Mouse (Mus musculus) lung, embryonic 16.5 days (tissue): ENCODE measurements around the gene Twnk. TPM values are rescaled to one million over a fixed set of nuclear protein-coding genes. Genes with fewer than 3 reads are reported as not detected.

Source experiments
- ATAC-seq: fragments of 200-750 bp; cut with Nextera tagmentation; 2 replicates; pipeline ENCODE4 v1.8.0; 2017; ENCODE audit warnings: low read depth, mild to moderate bottlenecking, moderate library complexity
- H3K27ac ChIP-seq: fragments of 300-500 bp; sonication (generic); 2 replicates; pipeline ENCODE4 v1.5.1; 2014; ENCODE audit warnings: mild to moderate bottlenecking, control low read depth, low read length
- H3K27me3 ChIP-seq: fragments of 300-500 bp; sonication (generic); 2 replicates; pipeline ENCODE4 v1.6.1; 2014; ENCODE audit warnings: low read depth, low read length, mixed read lengths; ENCODE audit not compliant: control insufficient read depth, insufficient read depth
- H3K36me3 ChIP-seq: fragments of 300-500 bp; sonication (generic); 2 replicates; pipeline ENCODE4 v1.6.1; 2014; ENCODE audit warnings: low read length; ENCODE audit not compliant: control insufficient read depth, insufficient read depth
- H3K4me1 ChIP-seq: fragments of 300-500 bp; sonication (generic); replicated peaks from 2 replicates; pipeline ENCODE4 v1.6.1; 2014; ENCODE audit warnings: low read length, mixed read lengths; ENCODE audit not compliant: control insufficient read depth, insufficient read depth
- H3K4me2 ChIP-seq: fragments of 300-500 bp; sonication (generic); 2 replicates; pipeline ENCODE4 v1.6.1; 2014; ENCODE audit warnings: low read depth, low read length, control low read depth
- H3K4me3 ChIP-seq: fragments of 300-500 bp; sonication (generic); 2 replicates; pipeline ENCODE4 v1.5.1; 2014; ENCODE audit warnings: mild to moderate bottlenecking, low read length, control low read depth
- H3K9ac ChIP-seq: fragments of 300-500 bp; sonication (generic); 2 replicates; pipeline ENCODE4 v1.6.1; 2014; ENCODE audit warnings: low read length, control low read depth
- H3K9me3 ChIP-seq: fragments of 300-500 bp; sonication (generic); 2 replicates; pipeline ENCODE4 v1.6.1; 2016; ENCODE audit warnings: low read length; ENCODE audit not compliant: control insufficient read depth
- WGBS: fragments of 180-500 bp; shearing (Covaris S2); extraction: QIAGEN DNeasy Blood & Tissue Kit; methylation state at CpG from one replicate; pipeline ENCODE4 v1.1.7; 2014; 5-methylcytosine and 5-hydroxymethylcytosine counted together
- polyA plus RNA-seq: library from polyadenylated mRNA; unstranded; fragments of >200 nt; fragmentation: Nextera tagmentation; extraction: Ambion mirVana; gene quantifications from 2 replicates; pipeline ENCODE4 v1.2.1, GENCODE M21; 2015

The Twnk gene
- polyA plus RNA-seq, 1 experiment from 2014 or later: 19.8 TPM

GRCm38 (mm10) chr19:45012219-45012618 lies 6.8 kb downstream of the Twnk start:
- 84% methylated on average over 8 of the region's 8 CpGs for WGBS
- H3K4me1 ChIP-seq: peaks cover 33% of the 10 kb centered on the region
- no peak overlapping the region for H3K4me2 ChIP-seq
- no peaks in the 10 kb centered on the region for H3K27me3 ChIP-seq
- H3K36me3 ChIP-seq: peaks cover 19% of the 10 kb centered on the region
- H3K27ac ChIP-seq: no peak overlapping the region
- no peaks in the 10 kb centered on the region for H3K9me3 ChIP-seq
- H3K4me3 ChIP-seq: no peak overlapping the region
- ATAC-seq: no peak
- no peak overlapping the region for H3K9ac ChIP-seq

DNA sequence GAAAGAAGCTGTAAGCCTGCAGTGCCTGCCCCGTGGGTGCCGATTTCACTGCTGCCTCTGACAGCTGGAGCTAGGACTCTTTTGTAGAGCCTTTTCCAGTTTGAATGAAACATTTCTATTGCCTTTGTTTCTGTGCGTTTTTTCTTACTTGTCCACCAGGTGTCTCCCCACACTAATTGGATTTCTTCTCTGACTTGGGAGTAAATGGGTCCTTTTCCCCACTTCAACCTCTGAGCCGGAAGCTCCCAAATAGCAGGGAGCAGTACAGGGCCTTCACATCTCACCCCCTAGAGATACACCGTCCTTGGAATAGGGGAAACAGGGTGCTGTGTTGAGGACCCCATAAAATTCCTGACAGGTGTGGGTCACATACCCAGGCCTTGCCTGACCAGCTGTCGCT lies 7.2 kb downstream of the Twnk start:
- no peak overlapping the region for H3K4me3 ChIP-seq
- H3K4me1 ChIP-seq: peaks cover 31% of the 10 kb centered on the region
- H3K36me3 ChIP-seq: peaks cover 19% of the 10 kb centered on the region
- 29% methylated on average over 6 of the region's 6 CpGs for WGBS
- no peaks in the 10 kb centered on the region for H3K9me3 ChIP-seq
- no peaks in the 10 kb centered on the region for H3K27me3 ChIP-seq
- H3K4me2 ChIP-seq: no peak overlapping the region
- H3K27ac ChIP-seq: peak overlapping the region; percentile 29; the same call in 1 of the 2 replicates
- ATAC-seq: no peak
- H3K9ac ChIP-seq: no peak overlapping the region

DNA sequence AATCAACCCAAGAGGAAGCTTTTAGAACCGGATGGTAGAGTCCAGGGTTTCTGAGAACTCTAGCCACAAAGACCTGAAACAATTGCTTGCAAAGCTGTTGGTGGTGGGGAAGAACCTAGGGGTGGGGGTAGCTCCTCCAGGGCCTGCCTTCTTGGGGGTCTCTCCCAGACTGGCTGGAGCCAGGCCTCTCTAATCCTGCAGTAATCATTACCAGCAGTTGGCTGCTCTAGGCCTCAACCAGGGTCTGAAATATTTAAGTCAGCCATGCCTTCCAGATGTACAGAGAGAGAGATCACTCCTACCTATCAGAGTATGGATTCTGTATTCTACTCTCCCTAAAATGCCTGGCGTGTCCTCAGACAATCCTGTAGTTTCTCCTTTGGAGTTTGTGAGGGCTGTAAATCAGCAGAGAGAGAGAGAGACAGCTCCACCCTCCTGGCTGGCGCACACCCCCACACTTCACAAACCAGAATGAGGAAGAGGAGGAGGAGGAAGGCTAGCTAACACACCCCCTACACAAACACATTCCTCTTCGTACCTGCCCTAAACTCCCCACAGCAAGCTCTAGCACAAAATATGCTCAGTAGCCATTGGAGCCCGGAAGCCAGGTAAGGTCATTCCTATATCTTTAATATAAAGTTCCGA lies 8.2 kb downstream of the Twnk start:
- Histone ChIP-seq H3K4me1 (peaks cover 25% of the 10 kb centered on the region), H3K9me3 (no peaks in the 10 kb centered on the region), H3K36me3 (peaks cover 19% of the 10 kb centered on the region), H3K4me2 (no peak overlapping the region), H3K27me3 (no peaks in the 10 kb centered on the region), H3K27ac (peak overlapping the region; percentile 100), H3K4me3 (no peak overlapping the region), H3K9ac (peak overlapping the region; percentile 11; the same call in 1 of the 2 replicates)
- ATAC-seq: no peak
- 57% methylated on average over 6 of the region's 6 CpGs for WGBS

DNA sequence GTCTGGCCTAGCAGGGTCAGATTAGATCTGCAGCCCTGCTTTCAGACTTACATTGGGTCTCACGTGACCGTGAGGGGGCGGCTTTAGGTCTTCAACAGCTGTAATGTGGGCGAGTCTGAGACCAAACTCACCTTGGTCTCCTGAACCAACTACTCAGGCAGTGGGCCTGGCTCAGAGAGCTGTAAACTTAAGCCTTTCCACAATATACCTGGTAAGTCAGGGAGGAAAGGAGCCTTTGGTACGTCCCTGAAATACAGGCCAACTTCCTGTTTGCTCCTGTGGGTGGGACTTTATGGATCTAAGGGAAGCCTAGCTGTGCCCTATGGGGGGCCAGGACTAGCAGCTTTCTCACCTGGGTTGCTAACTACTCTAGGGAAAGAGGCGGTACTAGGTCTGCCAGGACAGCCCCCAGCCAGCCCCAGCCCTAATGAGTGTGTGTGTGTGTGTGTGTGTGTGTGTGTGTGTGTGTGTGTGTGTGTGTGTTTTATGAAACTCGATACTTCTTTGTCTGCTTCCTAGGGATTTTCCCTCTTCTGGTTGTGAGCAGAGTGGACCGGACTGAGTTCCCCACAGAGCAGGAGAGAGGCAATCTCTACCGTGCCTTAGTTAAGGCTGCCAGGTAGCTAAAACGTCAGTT lies 9.0 kb downstream of the Twnk start, which contains the start of gene Lzts2:
Lzts2 (plus strand) TSS at position 80 of the 637 bp plus-strand sequence.
- Histone ChIP-seq H3K4me3 (peak within 1 kb of the TSS; percentile 69), H3K9ac (peak within 1 kb of the TSS; percentile 90), H3K36me3 (peaks cover 19% of the 10 kb centered on the region), H3K9me3 (no peaks in the 10 kb centered on the region), H3K27ac (peak within 1 kb of the TSS; percentile 100), H3K4me2 (peak within 1 kb of the TSS; percentile 97), H3K4me1 (peaks cover 32% of the 10 kb centered on the region), H3K27me3 (no peaks in the 10 kb centered on the region)
- 8% methylated on average over 10 of the region's 10 CpGs for WGBS
- no peak for ATAC-seq

- H3K27me3 ChIP-seq: no peaks in the 10 kb centered on the region
Measured at GRCm38 (mm10) chr19:45014981-45015402, 9.5 kb downstream of the Twnk start.

GRCm38 (mm10) chr19:45015518-45016281 lies 10.2 kb downstream of the Twnk start:
- H3K4me1 ChIP-seq: peaks cover 45% of the 10 kb centered on the region
- WGBS: under 1% methylated on average over 34 of the region's 34 CpGs
- peak overlapping the region; percentile 69 for H3K4me3 ChIP-seq
- ATAC-seq: no peak
- H3K36me3 ChIP-seq: peaks cover 11% of the 10 kb centered on the region
- peak overlapping the region; percentile 90 for H3K9ac ChIP-seq
- no peaks in the 10 kb centered on the region for H3K9me3 ChIP-seq
- peak overlapping the region; percentile 100 for H3K27ac ChIP-seq
- no peaks in the 10 kb centered on the region for H3K27me3 ChIP-seq
- peak overlapping the region; percentile 97 for H3K4me2 ChIP-seq

More at GRCm38 (mm10) chr19:45014981-45015402, 9.5 kb downstream of the Twnk start:
- Histone ChIP-seq H3K36me3 (peaks cover 18% of the 10 kb centered on the region), H3K4me3 (peak overlapping the region; percentile 69), H3K4me1 (peaks cover 38% of the 10 kb centered on the region), H3K4me2 (peak overlapping the region; percentile 97), H3K9me3 (no peaks in the 10 kb centered on the region), H3K27ac (peak overlapping the region; percentile 100), H3K9ac (peak overlapping the region; percentile 90)
- under 1% methylated on average over 25 of the region's 25 CpGs for WGBS
- ATAC-seq: peak; percentile 6

DNA sequence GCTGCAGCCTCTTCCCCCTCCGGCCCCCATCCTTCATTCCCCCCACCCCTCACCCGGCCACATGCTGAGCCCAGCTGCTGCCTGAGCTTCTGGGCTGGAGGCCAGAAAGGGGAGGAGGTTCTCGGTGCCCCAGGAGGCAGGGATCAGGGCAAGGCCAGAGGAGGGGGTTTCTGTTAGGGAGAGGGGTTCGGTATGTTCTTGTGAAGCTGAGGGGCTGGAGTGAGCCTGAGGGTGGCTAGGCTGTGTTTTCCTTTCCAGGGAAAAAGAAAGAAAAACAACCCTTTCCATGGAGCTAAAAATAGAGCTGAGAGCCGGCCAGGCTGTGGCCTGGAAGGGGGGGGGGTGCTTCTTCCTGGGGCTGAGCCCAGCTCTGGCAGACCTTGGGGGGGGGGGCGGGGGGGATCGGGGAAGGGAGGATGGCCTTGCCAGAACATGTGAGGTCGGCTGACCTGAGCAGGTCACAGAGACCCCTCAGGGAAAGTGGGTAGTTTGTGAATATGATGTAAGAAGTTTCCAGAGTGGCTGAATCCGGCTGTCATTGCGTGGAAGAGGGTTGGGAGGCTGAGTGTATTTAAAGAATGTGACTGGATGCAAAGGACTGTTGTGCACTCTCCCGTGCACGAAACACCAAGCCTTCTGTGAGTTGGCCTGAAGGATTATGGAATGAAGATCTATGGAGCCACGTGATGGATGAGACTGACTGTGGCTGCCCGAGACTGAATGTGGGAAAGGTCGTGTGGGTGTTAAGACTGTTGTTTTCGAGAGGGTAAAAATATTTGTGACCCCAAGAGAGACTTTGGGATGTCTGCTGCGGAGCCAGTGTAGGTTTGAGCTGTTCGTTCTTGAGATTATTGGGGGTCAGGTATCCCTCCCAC lies 11.1 kb downstream of the Twnk start:
- under 1% methylated on average over 17 of the region's 18 CpGs for WGBS
- H3K27me3 ChIP-seq: no peaks in the 10 kb centered on the region

DNA sequence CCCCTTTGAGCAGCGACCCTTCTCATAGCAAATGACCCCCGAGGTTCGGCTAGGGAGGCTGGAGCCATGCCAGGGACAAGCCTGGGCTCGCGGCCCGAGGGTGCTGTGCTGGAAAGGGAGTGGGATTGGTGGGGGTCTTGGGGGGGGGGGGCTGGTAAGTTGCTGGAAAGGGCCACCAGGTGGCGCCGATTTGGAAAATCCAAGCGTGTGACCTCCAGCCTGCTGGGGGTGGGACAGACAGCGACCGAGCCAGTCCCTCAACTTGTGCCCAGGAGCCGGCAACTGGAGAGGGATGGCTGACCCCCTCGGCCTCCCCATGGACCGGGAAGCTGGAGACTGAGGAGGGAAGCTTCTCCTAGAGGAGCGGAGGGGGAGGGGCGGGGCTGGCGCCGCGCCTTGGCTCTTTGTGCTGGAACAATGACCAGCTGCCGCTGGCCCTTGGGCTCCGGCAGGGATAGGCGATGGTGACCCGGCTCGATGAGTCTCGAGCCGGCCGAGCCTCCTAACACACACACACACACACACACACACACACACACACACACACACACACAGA lies 11.8 kb downstream of the Twnk start:
- WGBS: 0% methylated on average over 17 of the region's 27 CpGs
- Histone ChIP-seq H3K27ac (peak overlapping the region; percentile 100), H3K4me2 (peak overlapping the region; percentile 97), H3K27me3 (no peaks in the 10 kb centered on the region), H3K4me3 (peak overlapping the region; percentile 69), H3K4me1 (peaks cover 59% of the 10 kb centered on the region), H3K36me3 (peaks cover 7% of the 10 kb centered on the region), H3K9me3 (no peaks in the 10 kb centered on the region), H3K9ac (peak overlapping the region; percentile 90)
- peak; percentile 73 for ATAC-seq

More for the DNA sequence above, 11.1 kb downstream of the Twnk start:
- no peaks in the 10 kb centered on the region for H3K9me3 ChIP-seq
- H3K4me1 ChIP-seq: peaks cover 54% of the 10 kb centered on the region
- H3K9ac ChIP-seq: peak overlapping the region; percentile 90
- peak overlapping the region; percentile 100 for H3K27ac ChIP-seq
- H3K4me3 ChIP-seq: peak overlapping the region; percentile 69
- peak overlapping the region; percentile 97 for H3K4me2 ChIP-seq
- ATAC-seq: peak; percentile 53
- peaks cover 3% of the 10 kb centered on the region for H3K36me3 ChIP-seq
